Comparison of ENCODE assay signal across 10 mouse cellular contexts in genomic region chr1:39280989-39281875, GRCm38 (mm10).
DNase-seq lines count a peak whose midpoint lies in the region; ATAC-seq and TF ChIP-seq lines count a peak whose summit lies in the region.
"Had no signal": no experiment of that assay in that cellular context is flagged by ENCODE, and none has a peak within 500 bp of the region (broad histone marks: within the 10 kb centered on the region; RNA-seq: fewer than 3 reads in every experiment).

No protein-coding gene starts in this region.

- no peaks in the 10 kb centered on the region for H3K36me3 ChIP-seq in forebrain, postnatal 0 days (ENCODE audit: insufficient read depth)
- H3K36me3 ChIP-seq in forebrain, embryonic 15.5 days, result no peaks in the 10 kb centered on the region
- H3K36me3 ChIP-seq in heart, embryonic 10.5 days, result no peaks in the 10 kb centered on the region
- H3K36me3 ChIP-seq in hindbrain, embryonic 13.5 days, result no peaks in the 10 kb centered on the region
- H3K36me3 ChIP-seq: liver, embryonic 13.5 days had no signal

- no peak overlapping the region for H3K4me3 ChIP-seq in forebrain, postnatal 0 days (ENCODE audit: low read depth, low read length)
- no peak overlapping the region for H3K4me3 ChIP-seq in forebrain, embryonic 15.5 days
- no peak overlapping the region for H3K4me3 ChIP-seq in heart, embryonic 10.5 days
- no peak overlapping the region for H3K4me3 ChIP-seq in hindbrain, embryonic 13.5 days
- H3K4me3 ChIP-seq: erythroblast, embryonic 14.5 days; liver, embryonic 13.5 days had no signal

- DNase-seq in forebrain, postnatal 0 days, result peak; percentile 21
- DNase-seq in ES-CJ7 (ENCODE audit: low read depth, low spot score), result peak; percentile 44
- peak; percentile 83 for DNase-seq in heart, embryonic 10.5 days (ENCODE audit: low spot score)
- DNase-seq in urinary bladder, postnatal 25 days (ENCODE audit: low spot score), result no peak
- no peak for DNase-seq in neural tube, embryonic 10.5 days (ENCODE audit: extremely low spot score, low spot score)
- DNase-seq: liver, embryonic 13.5 days had no signal

- ATAC-seq in forebrain, postnatal 0 days, result 0 out of 2 replicates have a peak, but pooled peaks have one; percentile 25
- ATAC-seq in forebrain, embryonic 15.5 days (replicated peaks), result no peak
- ATAC-seq in megakaryocyte, adult 5-6 weeks (ENCODE audit: poor library complexity, severe bottlenecking), result peak; percentile 68
- ATAC-seq in hindbrain, embryonic 13.5 days (ENCODE audit: low FRiP score), result no peak

- no peaks in the 10 kb centered on the region for H3K27me3 ChIP-seq in forebrain, postnatal 0 days (ENCODE audit: insufficient read depth, low read length)
- H3K27me3 ChIP-seq in forebrain, embryonic 15.5 days, result no peaks in the 10 kb centered on the region
- H3K27me3 ChIP-seq in heart, embryonic 10.5 days (ENCODE audit: insufficient read depth, poor library complexity, severe bottlenecking), result peaks cover 12% of the 10 kb centered on the region; the same call in 1 of the 2 replicates
- H3K27me3 ChIP-seq in hindbrain, embryonic 13.5 days, result no peaks in the 10 kb centered on the region
- H3K27me3 ChIP-seq: liver, embryonic 13.5 days had no signal

- H3K9me3 ChIP-seq in forebrain, postnatal 0 days (ENCODE audit: low read length), result no peaks in the 10 kb centered on the region
- H3K9me3 ChIP-seq in forebrain, embryonic 15.5 days, result no peaks in the 10 kb centered on the region
- 0 out of 2 replicates have a peak, but pooled peaks cover 5% of the 10 kb centered on the region for H3K9me3 ChIP-seq in heart, embryonic 10.5 days
- no peaks in the 10 kb centered on the region for H3K9me3 ChIP-seq in hindbrain, embryonic 13.5 days

- 61% methylated on average over 15 of the region's 15 CpGs for WGBS in forebrain, postnatal 0 days
- 62% methylated on average over 15 of the region's 15 CpGs for WGBS in forebrain, embryonic 15.5 days
- 63% methylated on average over 15 of the region's 15 CpGs for WGBS in heart, embryonic 10.5 days
- 76% methylated on average over 15 of the region's 15 CpGs for WGBS in hindbrain, embryonic 13.5 days

- H3K9ac ChIP-seq in forebrain, postnatal 0 days, result no peak overlapping the region
- no peak overlapping the region for H3K9ac ChIP-seq in forebrain, embryonic 15.5 days (replicated peaks)
- H3K9ac ChIP-seq in hindbrain, embryonic 13.5 days, result no peak overlapping the region
- H3K9ac ChIP-seq: liver, embryonic 13.5 days had no signal

- TF ChIP-seq CTCF in forebrain, postnatal 0 days (IDR thresholded peaks at IDR 0.05; ENCODE audit: low read depth), result no peak

- H3K27ac ChIP-seq in forebrain, postnatal 0 days (ENCODE audit: low read depth, low read length), result no peak overlapping the region
- H3K27ac ChIP-seq in forebrain, embryonic 15.5 days (replicated peaks), result no peak overlapping the region
- peak overlapping the region; percentile 36; the same call in 1 of the 2 replicates for H3K27ac ChIP-seq in heart, embryonic 10.5 days
- H3K27ac ChIP-seq in hindbrain, embryonic 13.5 days, result no peak overlapping the region
- H3K27ac ChIP-seq: liver, embryonic 13.5 days had no signal

- H3K4me1 ChIP-seq in forebrain, postnatal 0 days (ENCODE audit: insufficient read depth), result no peaks in the 10 kb centered on the region
- peaks cover 3% of the 10 kb centered on the region; the same call in 1 of the 2 replicates for H3K4me1 ChIP-seq in forebrain, embryonic 15.5 days
- H3K4me1 ChIP-seq in heart, embryonic 10.5 days, result peaks cover 25% of the 10 kb centered on the region
- H3K4me1 ChIP-seq in hindbrain, embryonic 13.5 days (replicated peaks), result peaks cover 5% of the 10 kb centered on the region; the same call in 1 of the 2 replicates
- H3K4me1 ChIP-seq: liver, embryonic 13.5 days had no signal

- H3K4me2 ChIP-seq in forebrain, postnatal 0 days (ENCODE audit: low read depth), result no peak overlapping the region
- H3K4me2 ChIP-seq in forebrain, embryonic 15.5 days (replicated peaks), result no peak overlapping the region
- H3K4me2 ChIP-seq in hindbrain, embryonic 13.5 days, result no peak overlapping the region
- H3K4me2 ChIP-seq: liver, embryonic 13.5 days had no signal

Comparison
In these comparisons a context has a peak if more than half of its experiments do, and no peak if none do; other contexts are left out.
1. ATAC-seq: peak in forebrain, postnatal 0 days (single experiment) and megakaryocyte, adult 5-6 weeks (single experiment); none in forebrain, embryonic 15.5 days (single experiment) and hindbrain, embryonic 13.5 days (single experiment).
2. DNase-seq: peak in forebrain, postnatal 0 days (single experiment), ES-CJ7 (single experiment) and heart, embryonic 10.5 days (single experiment); none in urinary bladder, postnatal 25 days (single experiment) and neural tube, embryonic 10.5 days (single experiment).